Mouse (Mus musculus): ENCODE data around the gene Mfsd8. TPM values are rescaled to one million over a fixed set of nuclear protein-coding genes. Genes with fewer than 3 reads are reported as not detected.

Gene Mfsd8
- 19.2 TPM for polyA plus RNA-seq (2015; fragmentation: Illumina TruSeq; extraction: RNeasy Lipid Tissue Mini Kit (QIAGEN cat#74804); ENCODE audit: insufficient read depth, low replicate concordance)

GRCm38 (mm10) chr3:40846473-40846956 lies at the start of gene Mfsd8:
TSS of gene Mfsd8 (minus strand) at chr3:40846886.

DNA sequence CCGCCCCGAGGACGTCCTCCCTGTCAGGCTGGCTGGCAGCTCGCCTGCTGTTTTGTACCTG lies 101 bp upstream of the Mfsd8 start, which contains the start of gene Abhd18:
Gene Abhd18, plus strand, starts transcription at position 14 of the 61 bp plus-strand sequence.

DNA sequence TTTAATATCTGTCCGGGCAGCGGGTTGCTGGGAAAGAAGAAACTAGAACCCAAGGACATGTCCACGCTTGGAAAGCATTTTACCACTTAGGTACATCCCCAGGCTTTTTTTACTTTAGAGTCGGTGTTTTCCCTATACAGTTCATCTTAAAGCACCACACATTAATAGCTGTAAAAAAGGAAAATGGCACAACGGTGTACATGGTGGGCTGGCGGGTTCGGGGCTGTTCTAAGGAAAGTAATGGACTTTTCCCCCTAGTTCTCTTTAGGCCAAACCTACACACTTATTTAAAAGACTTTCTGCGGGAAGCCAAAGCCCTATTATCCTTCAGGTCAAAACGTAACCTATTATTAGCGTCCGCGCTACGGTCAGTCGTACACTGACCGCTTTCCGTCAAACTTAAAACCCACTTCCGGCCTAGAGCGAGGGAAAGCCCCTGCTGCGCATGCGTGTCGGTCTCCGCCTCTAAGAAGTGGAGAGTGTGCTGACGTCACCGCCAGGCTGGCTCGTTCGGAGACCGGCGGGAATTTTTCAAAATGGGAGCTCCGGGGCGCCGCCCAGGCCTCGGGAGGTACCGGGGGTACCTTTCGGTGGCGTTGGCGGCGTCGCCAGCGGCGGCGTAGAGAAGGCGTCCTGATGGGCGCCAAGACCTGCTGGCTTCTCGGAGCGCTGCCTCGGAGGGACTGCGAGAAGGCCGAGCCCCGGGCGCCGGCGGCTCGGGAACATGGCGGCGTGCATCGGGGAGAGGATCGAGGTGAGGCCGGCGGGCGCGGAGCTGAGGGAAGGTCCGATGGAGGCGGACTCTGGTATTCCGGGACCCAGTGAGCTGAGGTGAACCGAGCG lies 46.9 kb downstream of the Mfsd8 start, which contains the start of gene Plk4:
Gene Plk4, plus strand, starts transcription at position 490 of the 843 bp plus-strand sequence.

Other genes starting within 250 kb of the Mfsd8 start
- gene Slc25a31, start 138.0 kb downstream of the Mfsd8 start, polyA plus RNA-seq (2015; fragmentation: Illumina TruSeq; extraction: RNeasy Lipid Tissue Mini Kit (QIAGEN cat#74804); ENCODE audit: insufficient read depth, low replicate concordance) = 0.11 TPM
- gene Hspa4l, start 102.4 kb downstream of the Mfsd8 start, polyA plus RNA-seq (2015; fragmentation: Illumina TruSeq; extraction: RNeasy Lipid Tissue Mini Kit (QIAGEN cat#74804); ENCODE audit: insufficient read depth, low replicate concordance) = 29.6 TPM
- 16.1 TPM for gene Plk4, start 46.9 kb downstream of the Mfsd8 start, polyA plus RNA-seq (2015; fragmentation: Illumina TruSeq; extraction: RNeasy Lipid Tissue Mini Kit (QIAGEN cat#74804); ENCODE audit: insufficient read depth, low replicate concordance)
- gene Abhd18, start 84 bp upstream of the Mfsd8 start, polyA plus RNA-seq (2015; fragmentation: Illumina TruSeq; extraction: RNeasy Lipid Tissue Mini Kit (QIAGEN cat#74804); ENCODE audit: insufficient read depth, low replicate concordance) = 10.6 TPM
- gene 1700034I23Rik, start 55.7 kb upstream of the Mfsd8 start, polyA plus RNA-seq (2015; fragmentation: Illumina TruSeq; extraction: RNeasy Lipid Tissue Mini Kit (QIAGEN cat#74804); ENCODE audit: insufficient read depth, low replicate concordance) = 0.12 TPM
- 28.1 TPM for gene Larp1b, start 102.9 kb upstream of the Mfsd8 start, polyA plus RNA-seq (2015; fragmentation: Illumina TruSeq; extraction: RNeasy Lipid Tissue Mini Kit (QIAGEN cat#74804); ENCODE audit: insufficient read depth, low replicate concordance)
- 41.0 TPM for gene Pgrmc2, start 236.2 kb upstream of the Mfsd8 start, polyA plus RNA-seq (2015; fragmentation: Illumina TruSeq; extraction: RNeasy Lipid Tissue Mini Kit (QIAGEN cat#74804); ENCODE audit: insufficient read depth, low replicate concordance)